Mouse (Mus musculus): ENCODE results near the gene Slc22a7. TPM values are rescaled to one million over a fixed set of nuclear protein-coding genes. Genes with fewer than 3 reads are reported as not detected.

Slc22a7 gene
- total RNA-seq, 2 experiments from 2014 or later: 0.26 to 0.75 TPM

DNA sequence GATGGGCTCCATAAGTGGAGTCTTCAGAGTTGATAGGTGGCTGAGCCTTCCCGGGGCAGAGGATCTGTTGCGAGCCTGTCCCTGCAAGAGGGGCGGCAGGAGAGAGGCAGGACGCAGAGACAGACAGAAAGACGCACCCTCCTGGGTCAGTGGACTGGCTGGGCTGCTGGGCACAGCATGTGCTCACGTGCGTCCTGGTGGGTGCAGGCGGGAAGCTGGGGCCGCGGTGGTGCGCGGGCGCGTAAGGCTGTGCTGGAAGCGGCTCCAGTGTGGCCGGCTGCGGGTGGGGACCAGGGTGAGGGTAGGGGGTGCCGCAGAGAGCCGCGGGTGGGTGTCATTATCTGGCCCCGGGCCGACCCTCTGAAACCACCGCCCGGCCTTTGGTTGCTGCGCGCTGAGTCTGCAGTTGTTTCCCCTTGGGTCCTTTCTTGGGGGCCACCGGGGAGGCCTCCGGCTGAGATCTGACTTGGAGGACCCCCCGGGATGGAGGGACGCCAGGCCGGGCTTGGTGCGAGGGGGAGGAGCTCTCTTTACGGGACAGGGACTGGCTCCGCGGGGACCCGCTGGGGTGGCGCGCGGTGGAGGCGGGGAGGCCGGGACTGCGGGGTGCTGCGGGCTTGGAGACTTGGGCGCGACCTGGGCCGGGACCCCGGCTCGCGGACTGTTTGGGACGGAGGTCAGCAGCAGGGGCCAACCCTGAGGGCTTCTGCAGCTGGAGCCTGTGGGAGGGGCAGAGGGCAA, 6.8 kb upstream of the Slc22a7 start:
- DNase-seq (ENCODE audit: extremely low spot score in 1 of 2, low spot score in 2 of 2): no peak
- intact Hi-C loops (cut with DNase I): no loop called here

- intact Hi-C loops (cut with DNase I): no loop called here
Measured at GRCm38 (mm10) chr17:46439176-46439575, 919 bp upstream of the Slc22a7 start.

GRCm38 (mm10) chr17:46436672-46437366, 1.4 kb downstream of the Slc22a7 start:
- no peak for DNase-seq (ENCODE audit: extremely low spot score in 1 of 2, low spot score in 2 of 2)

More at GRCm38 (mm10) chr17:46439176-46439575, 919 bp upstream of the Slc22a7 start:
- DNase-seq (ENCODE audit: extremely low spot score in 1 of 2, low spot score in 2 of 2): no peak

GRCm38 (mm10) chr17:46433627-46434026, 4.6 kb downstream of the Slc22a7 start:
- intact Hi-C loops (cut with DNase I): no loop called here
- no peak for DNase-seq (ENCODE audit: extremely low spot score in 1 of 2, low spot score in 2 of 2)

More at GRCm38 (mm10) chr17:46436672-46437366, 1.4 kb downstream of the Slc22a7 start:
- intact Hi-C loops (cut with DNase I): no loop called here

- intact Hi-C loops (cut with DNase I): no loop called here
- DNase-seq (ENCODE audit: extremely low spot score in 1 of 2, low spot score in 2 of 2): no peak
Measured at GRCm38 (mm10) chr17:46428761-46429414, 9.4 kb downstream of the Slc22a7 start, which contains the start of gene Crip3. Crip3 (plus strand) TSS chr17:46428926.

GRCm38 (mm10) chr17:46426496-46426895, 11.8 kb downstream of the Slc22a7 start:
- DNase-seq (ENCODE audit: extremely low spot score in 1 of 2, low spot score in 2 of 2): no peak
- intact Hi-C loops (cut with DNase I): no loop called here

DNA sequence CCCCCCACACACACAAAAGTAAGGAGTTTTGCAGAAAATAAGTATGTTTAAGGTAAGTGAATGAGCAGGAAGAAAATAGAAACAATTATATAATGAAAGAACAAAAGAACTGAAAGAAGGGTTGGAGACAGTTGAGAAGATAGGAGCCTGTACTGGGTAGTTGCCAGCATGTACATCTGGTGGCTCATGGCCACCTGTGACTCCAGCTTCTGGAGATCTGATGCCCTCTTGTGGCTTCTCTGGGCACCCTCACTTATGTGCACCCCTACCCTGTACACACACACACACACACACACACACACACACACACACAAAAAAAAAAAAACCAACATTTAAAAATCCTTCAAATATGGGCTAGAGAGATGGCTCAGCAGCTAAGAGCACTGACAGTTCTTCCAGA, 18.5 kb downstream of the Slc22a7 start:
- DNase-seq (ENCODE audit: extremely low spot score in 1 of 2, low spot score in 2 of 2): no peak
- intact Hi-C loops (cut with DNase I): no loop called here

DNA sequence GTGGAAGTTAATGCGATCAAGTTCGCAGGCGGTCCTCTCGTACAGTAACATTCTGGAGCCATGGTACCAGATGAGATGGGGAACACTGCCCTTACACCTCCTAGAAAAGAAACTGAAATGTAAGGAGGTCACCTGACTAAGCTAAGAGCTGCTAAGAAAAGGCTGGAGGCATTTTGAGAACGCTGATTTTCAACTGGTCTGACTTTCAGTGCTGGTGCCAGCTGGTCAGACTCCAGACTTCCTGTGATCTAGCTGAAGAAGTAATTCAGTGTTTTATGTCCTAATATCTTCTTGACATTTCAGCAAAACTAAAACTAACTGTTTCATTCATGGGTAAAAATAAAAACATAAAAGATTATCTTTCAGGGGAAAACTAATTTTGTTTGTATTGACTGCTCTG, 19.6 kb downstream of the Slc22a7 start:
- intact Hi-C loops (cut with DNase I): no loop called here
- no peak for DNase-seq (ENCODE audit: extremely low spot score in 1 of 2, low spot score in 2 of 2)

DNA sequence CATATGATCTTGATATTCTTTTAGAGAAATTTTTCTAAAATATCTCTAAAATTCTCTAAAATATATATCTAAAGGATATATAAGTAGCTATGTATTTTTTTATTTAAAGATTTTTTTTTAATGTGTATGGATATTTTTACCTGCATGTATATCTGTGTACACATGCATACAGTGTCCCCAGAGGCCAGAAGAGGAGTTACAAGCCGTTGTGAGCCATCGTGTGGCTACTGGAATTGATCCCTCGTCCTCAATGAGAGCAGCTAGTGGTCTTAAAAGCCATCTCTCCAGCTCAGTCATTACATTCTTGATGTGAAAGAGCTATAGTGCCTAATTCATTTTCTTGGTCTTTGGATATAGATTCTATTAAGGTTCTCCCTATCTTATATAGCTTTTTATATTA, 29.8 kb downstream of the Slc22a7 start:
- DNase-seq (ENCODE audit: extremely low spot score in 1 of 2, low spot score in 2 of 2): no peak
- intact Hi-C loops (cut with DNase I): no loop called here

DNA sequence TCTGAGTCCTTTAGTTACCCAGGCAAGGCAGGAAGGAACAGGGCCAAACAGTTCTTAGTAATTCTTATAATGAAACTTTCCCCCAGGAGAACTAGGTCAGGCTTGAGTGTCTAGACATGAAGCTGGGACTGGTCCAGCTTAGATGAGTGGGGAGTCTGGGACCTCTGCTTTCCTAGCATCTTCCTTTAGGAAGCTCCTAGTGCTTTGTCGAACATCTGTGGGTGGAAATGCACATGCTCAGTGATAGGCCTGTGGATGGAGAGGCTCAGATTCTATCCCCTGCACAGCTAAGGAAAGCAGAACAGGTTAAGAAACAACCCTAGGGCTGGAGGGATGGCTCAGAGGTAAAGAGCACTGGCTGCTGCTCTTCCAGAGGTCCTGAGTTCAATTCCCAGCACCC, 43.6 kb downstream of the Slc22a7 start:
- DNase-seq (ENCODE audit: extremely low spot score in 1 of 2, low spot score in 2 of 2): no peak
- intact Hi-C loops (cut with DNase I): no loop called here

DNA sequence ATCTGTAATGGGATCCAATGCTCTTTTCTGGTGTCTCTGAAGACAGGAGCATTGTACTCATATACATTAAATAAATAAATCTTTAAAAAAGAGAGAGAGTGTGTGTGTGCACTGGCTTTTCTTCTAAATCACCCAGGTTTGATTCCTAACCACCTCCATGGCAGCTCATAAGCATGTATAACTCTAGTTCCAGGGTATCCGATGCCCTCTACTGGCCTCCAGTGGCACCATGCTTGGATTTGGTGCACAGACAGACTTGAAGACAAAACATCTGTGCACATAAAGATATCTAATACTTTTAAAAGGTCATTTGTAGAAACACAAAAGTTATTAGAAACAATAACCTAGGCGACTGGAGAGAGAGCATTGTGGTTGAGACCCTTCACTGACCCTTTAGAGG, 45.2 kb downstream of the Slc22a7 start:
- intact Hi-C loops (cut with DNase I): no loop called here
- DNase-seq (ENCODE audit: extremely low spot score in 1 of 2, low spot score in 2 of 2): no peak

- no peak for DNase-seq (ENCODE audit: extremely low spot score in 1 of 2, low spot score in 2 of 2)
- intact Hi-C loops (cut with DNase I): no loop called here
Measured at GRCm38 (mm10) chr17:46388200-46388599, 50.1 kb downstream of the Slc22a7 start.

DNA sequence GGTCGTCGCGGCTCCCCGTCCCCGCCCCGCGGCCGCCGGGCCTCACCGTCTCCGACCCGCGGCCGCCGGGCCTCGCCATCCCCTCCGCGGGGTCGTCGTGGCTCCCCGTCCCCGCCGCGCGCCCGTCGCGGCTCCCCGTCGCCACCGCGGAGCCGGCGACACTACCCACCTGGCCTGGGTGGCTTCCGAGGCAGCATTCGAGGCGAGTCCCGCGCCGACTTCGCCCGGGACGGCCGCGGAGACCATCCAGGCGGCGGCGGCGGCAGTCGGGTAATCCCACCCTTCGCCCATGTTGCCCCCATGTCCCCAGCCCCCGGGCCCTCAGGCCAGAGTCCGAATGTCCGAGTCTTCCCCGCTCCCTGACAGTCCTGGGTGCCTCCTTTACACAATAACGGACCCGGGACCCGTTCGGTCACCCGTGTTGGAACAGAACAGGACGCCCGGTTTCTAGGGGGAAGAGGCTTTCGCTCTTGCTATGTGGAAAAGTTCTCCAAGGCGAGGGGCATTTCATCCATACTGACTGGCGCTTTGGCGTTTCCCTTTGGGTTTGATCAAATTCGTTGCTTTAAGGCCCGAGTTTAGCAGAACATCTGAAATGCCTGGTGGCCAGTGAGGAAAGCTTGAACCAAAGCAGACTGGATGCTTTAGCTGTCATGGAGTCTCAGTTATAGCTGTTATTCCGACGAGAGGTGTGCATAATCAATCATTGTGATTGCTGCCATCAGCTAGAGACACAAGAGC, 54.0 kb downstream of the Slc22a7 start:
- DNase-seq (ENCODE audit: extremely low spot score in 1 of 2, low spot score in 2 of 2): peak in 1 of 2 experiments; percentile 49
- intact Hi-C loops (cut with DNase I): loop anchor here (5.0 kb wide), 1 partner anchor 117 kb away; no protein-coding TSS in a partner anchor

DNA sequence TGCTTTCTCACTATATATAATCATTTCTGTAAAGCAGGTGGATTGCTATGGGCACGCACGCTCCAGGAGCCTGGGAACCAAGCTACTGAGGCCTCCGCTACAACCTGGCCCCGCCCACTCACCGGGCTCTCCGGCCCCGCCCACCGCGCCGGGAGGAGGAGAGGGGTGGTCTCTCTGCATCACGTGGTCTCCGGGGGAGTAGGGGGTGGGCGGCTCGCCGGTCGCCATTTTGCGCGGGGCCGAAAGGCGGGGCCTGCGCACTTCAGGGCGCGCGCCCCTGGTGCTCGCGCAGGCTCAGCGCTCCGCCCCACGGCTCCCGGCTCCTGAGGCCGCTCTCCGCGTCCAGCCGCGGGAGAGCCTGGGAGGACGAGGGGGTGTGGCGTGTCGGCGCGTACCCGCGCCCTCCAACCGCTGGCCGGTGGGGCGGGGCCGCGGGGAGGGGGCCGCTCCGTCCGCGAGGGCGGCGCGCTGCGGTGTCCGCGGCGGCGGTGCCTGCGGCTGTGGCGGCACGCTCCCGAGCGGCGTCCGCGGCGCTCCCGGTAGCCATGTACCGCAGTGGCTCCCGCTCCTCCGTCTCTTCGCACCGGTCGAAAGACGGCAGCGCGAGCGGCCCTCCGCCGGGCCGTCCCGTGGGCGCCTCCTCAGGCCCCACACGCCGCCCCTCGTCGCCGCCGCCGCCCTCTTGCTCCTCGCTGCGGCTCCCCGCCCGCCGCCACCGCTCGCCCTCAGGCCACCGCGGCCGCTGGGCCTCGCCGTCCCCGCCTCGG, 54.8 kb downstream of the Slc22a7 start, which contains the start of gene Zfp318:
Gene Zfp318 (plus strand): TSS at position 438 of the 767 bp plus-strand sequence.
- intact Hi-C loops (cut with DNase I): loop anchor here (5.0 kb wide), 1 partner anchor 116 kb away; no protein-coding TSS in a partner anchor
- DNase-seq (ENCODE audit: extremely low spot score in 1 of 2, low spot score in 2 of 2): peak; percentile 95 to 98
